Comparison of ENCODE assay signal across 13 mouse cellular contexts in genomic region chr3:145692037-145692436, GRCm38 (mm10). TPM values are rescaled to one million over a fixed set of nuclear protein-coding genes. Genes with fewer than 3 reads are reported as not detected.
DNase-seq lines count a peak whose midpoint lies in the region; ATAC-seq and TF ChIP-seq lines count a peak whose summit lies in the region.
"Had no signal": no experiment of that assay in that cellular context is flagged by ENCODE, and none has a peak within 500 bp of the region (broad histone marks: within the 10 kb centered on the region; RNA-seq: fewer than 3 reads in every experiment).

No protein-coding gene starts in this region.

- no peaks in the 10 kb centered on the region for H3K4me1 ChIP-seq in liver, postnatal 0 days (ENCODE audit: insufficient read depth)
- no peaks in the 10 kb centered on the region for H3K4me1 ChIP-seq in liver, embryonic 12.5 days
- peaks cover 10% of the 10 kb centered on the region; the same call in 1 of the 2 replicates for H3K4me1 ChIP-seq in limb, embryonic 15.5 days
- H3K4me1 ChIP-seq in hindbrain, embryonic 14.5 days (replicated peaks; ENCODE audit: control insufficient read depth, insufficient read depth, low read length): no peaks in the 10 kb centered on the region
- H3K4me1 ChIP-seq: megakaryocyte, embryonic 14.5 days had no signal

- peak; percentile 35 for DNase-seq in adrenal gland, postnatal 10 days
- DNase-seq in adrenal gland, postnatal 25 days: no peak
- no peak for DNase-seq in liver, postnatal 0 days
- DNase-seq in fat pad, adult 2 months (ENCODE audit: extremely low read depth, low read depth, low spot score): peak; percentile 78
- DNase-seq in hindbrain, embryonic 14.5 days (ENCODE audit: low spot score): no peak
- DNase-seq in thymus, postnatal 25 days: no peak
- DNase-seq: cerebellum, adult 9-10 months; gastrocnemius, postnatal 10 days; heart, postnatal 10 days had no signal

- H3K27me3 ChIP-seq in liver, postnatal 0 days (ENCODE audit: insufficient read depth, low read length): no peaks in the 10 kb centered on the region
- no peaks in the 10 kb centered on the region for H3K27me3 ChIP-seq in liver, embryonic 12.5 days (replicated peaks)
- no peaks in the 10 kb centered on the region for H3K27me3 ChIP-seq in limb, embryonic 15.5 days
- H3K27me3 ChIP-seq in hindbrain, embryonic 14.5 days (ENCODE audit: control insufficient read depth, insufficient read depth, low read length): no peaks in the 10 kb centered on the region

- no peak overlapping the region for H3K4me3 ChIP-seq in liver, postnatal 0 days (ENCODE audit: low read depth, low read length)
- H3K4me3 ChIP-seq in liver, embryonic 12.5 days: no peak overlapping the region
- H3K4me3 ChIP-seq in limb, embryonic 15.5 days: no peak overlapping the region
- no peak overlapping the region for H3K4me3 ChIP-seq in hindbrain, embryonic 14.5 days (replicated peaks; ENCODE audit: low read length)
- H3K4me3 ChIP-seq: megakaryocyte, embryonic 14.5 days had no signal

- no peak for TF ChIP-seq CTCF in liver, postnatal 0 days (IDR thresholded peaks at IDR 0.05; ENCODE audit: low read depth)

- no peak overlapping the region for H3K9ac ChIP-seq in liver, postnatal 0 days (replicated peaks)
- no peak overlapping the region for H3K9ac ChIP-seq in liver, embryonic 12.5 days
- no peak overlapping the region for H3K9ac ChIP-seq in limb, embryonic 15.5 days
- no peak overlapping the region for H3K9ac ChIP-seq in hindbrain, embryonic 14.5 days

- H3K36me3 ChIP-seq in liver, postnatal 0 days (replicated peaks; ENCODE audit: insufficient read depth, low read length): no peaks in the 10 kb centered on the region
- no peaks in the 10 kb centered on the region for H3K36me3 ChIP-seq in liver, embryonic 12.5 days
- H3K36me3 ChIP-seq in limb, embryonic 15.5 days: no peaks in the 10 kb centered on the region
- H3K36me3 ChIP-seq in hindbrain, embryonic 14.5 days (replicated peaks; ENCODE audit: control insufficient read depth, insufficient read depth): no peaks in the 10 kb centered on the region
- H3K36me3 ChIP-seq: G1E had no signal

- peak; percentile 74 for ATAC-seq in liver, postnatal 0 days
- ATAC-seq in liver, embryonic 12.5 days: no peak
- ATAC-seq in limb, embryonic 15.5 days (ENCODE audit: insufficient number of reproducible peaks, low FRiP score, low TSS enrichment, low read depth): peak; percentile 66
- no peak for ATAC-seq in hindbrain, embryonic 14.5 days (ENCODE audit: low FRiP score)

- no peaks in the 10 kb centered on the region for H3K9me3 ChIP-seq in liver, postnatal 0 days (ENCODE audit: low read length)
- no peaks in the 10 kb centered on the region for H3K9me3 ChIP-seq in liver, embryonic 12.5 days (replicated peaks)
- H3K9me3 ChIP-seq in limb, embryonic 15.5 days: no peaks in the 10 kb centered on the region
- H3K9me3 ChIP-seq in hindbrain, embryonic 14.5 days (ENCODE audit: control insufficient read depth, low read length): no peaks in the 10 kb centered on the region

- WGBS in liver, postnatal 0 days (ENCODE audit: insufficient replicate concordance): 80% methylated on average over 9 of the region's 9 CpGs
- 79% methylated on average over 9 of the region's 9 CpGs for WGBS in liver, embryonic 12.5 days (ENCODE audit: insufficient replicate concordance)
- 43% methylated on average over 9 of the region's 9 CpGs for WGBS in limb, embryonic 15.5 days
- 87% methylated on average over 9 of the region's 9 CpGs for WGBS in hindbrain, embryonic 14.5 days

- TF ChIP-seq EP300 in liver, postnatal 0 days (IDR thresholded peaks at IDR 0.05; ENCODE audit: low read depth): 0 out of 2 replicates have a peak, but pooled peaks have one; percentile 41

- peak overlapping the region; percentile 30; the same call in 1 of the 2 replicates for H3K27ac ChIP-seq in liver, postnatal 0 days (ENCODE audit: low read depth)
- H3K27ac ChIP-seq in liver, embryonic 12.5 days: no peak overlapping the region
- peak overlapping the region; percentile 67; the same call in 1 of the 2 replicates for H3K27ac ChIP-seq in limb, embryonic 15.5 days
- H3K27ac ChIP-seq in hindbrain, embryonic 14.5 days: no peak overlapping the region

- H3K4me2 ChIP-seq in liver, postnatal 0 days (ENCODE audit: low read depth, low read length): no peak overlapping the region
- no peak overlapping the region for H3K4me2 ChIP-seq in liver, embryonic 12.5 days
- peak overlapping the region; percentile 6; the same call in 1 of the 2 replicates for H3K4me2 ChIP-seq in limb, embryonic 15.5 days
- H3K4me2 ChIP-seq in hindbrain, embryonic 14.5 days (replicated peaks): no peak overlapping the region

RNA-seq across cellular contexts. Expression of gene Ccn1, which starts 42.3 kb away (rescaled TPM):
- total RNA-seq in adrenal gland, postnatal 10 days (2021): 10 to 100 TPM; 18.6 to 47.5 TPM
- total RNA-seq in adrenal gland, postnatal 25 days (2021): 5.5 and 10.6 TPM in 2 replicates
- polyA plus RNA-seq in liver, postnatal 0 days (2015; fragmentation: Nextera tagmentation; extraction: Ambion mirVana): 3.5 and 3.9 TPM in 2 replicates
- polyA plus RNA-seq in liver, embryonic 12.5 days (2016; fragmentation: Nextera tagmentation; extraction: Ambion mirVana): 11.1 and 11.3 TPM in 2 replicates
- 92.0 and 104 TPM in 2 replicates for polyA plus RNA-seq in limb, embryonic 15.5 days (2015; fragmentation: Nextera tagmentation; extraction: Ambion mirVana)
- 4.6 and 4.7 TPM in 2 replicates for polyA plus RNA-seq in hindbrain, embryonic 14.5 days (2014; fragmentation: Nextera tagmentation; extraction: Ambion mirVana)
- total RNA-seq: G1E had no signal
- polyA plus RNA-seq: G1E had no signal

Comparison
In these comparisons a context has a peak if more than half of its experiments do, and no peak if none do; other contexts are left out.
1. DNase-seq: peak in adrenal gland, postnatal 10 days (single experiment) and fat pad, adult 2 months (single experiment); none in adrenal gland, postnatal 25 days (single experiment), liver, postnatal 0 days (single experiment), hindbrain, embryonic 14.5 days (single experiment) and thymus, postnatal 25 days (single experiment).
2. ATAC-seq: peak in liver, postnatal 0 days (single experiment) and limb, embryonic 15.5 days (single experiment); none in liver, embryonic 12.5 days (single experiment) and hindbrain, embryonic 14.5 days (single experiment).
3. H3K27ac ChIP-seq: peak in liver, postnatal 0 days (single experiment) and limb, embryonic 15.5 days (single experiment); none in liver, embryonic 12.5 days (single experiment) and hindbrain, embryonic 14.5 days (single experiment).